Mouse (Mus musculus): ENCODE measurements around the gene Rps19bp1. TPM values are rescaled to one million over a fixed set of nuclear protein-coding genes. Genes with fewer than 3 reads are reported as not detected.

Rps19bp1 gene
- total RNA-seq, 2 experiments from 2014 or later: 19.5 to 65.0 TPM

- no peak for ATAC-seq (replicated peaks; ENCODE audit: poor library complexity)
These were observed 43.1 kb downstream of the Rps19bp1 start for GRCm38 (mm10) chr15:80221031-80221430.

- no peak for ATAC-seq (replicated peaks; ENCODE audit: poor library complexity)
These were observed 44.1 kb downstream of the Rps19bp1 start for GRCm38 (mm10) chr15:80219705-80220657.

GRCm38 (mm10) chr15:80219211-80219610 is 44.9 kb downstream of the Rps19bp1 start:
- ATAC-seq (replicated peaks; ENCODE audit: poor library complexity): peak; percentile 64; the same call in 1 of the 2 replicates

- no peak for ATAC-seq (replicated peaks; ENCODE audit: poor library complexity)
These were observed 46.6 kb downstream of the Rps19bp1 start for GRCm38 (mm10) chr15:80217476-80217875.

GRCm38 (mm10) chr15:80216480-80216820 is 47.7 kb downstream of the Rps19bp1 start:
- no peak for ATAC-seq (replicated peaks; ENCODE audit: poor library complexity)

- ATAC-seq (replicated peaks; ENCODE audit: poor library complexity): no peak
These were observed 48.2 kb downstream of the Rps19bp1 start for GRCm38 (mm10) chr15:80215716-80216479.

GRCm38 (mm10) chr15:80213688-80214087 is 50.4 kb downstream of the Rps19bp1 start:
- ATAC-seq (replicated peaks; ENCODE audit: poor library complexity): no peak

Other genes with a start within 250 kb of the Rps19bp1 start
- not detected in 2 replicates for gene Pdgfb, start 249.3 kb downstream of the Rps19bp1 start, total RNA-seq (2015)
- 0.17 TPM in 1 of 2 replicates, not detected in the other for gene Pdgfb, start 249.3 kb downstream of the Rps19bp1 start, total RNA-seq (2017)
- 2.1 and 3.6 TPM in 2 replicates for gene Syngr1, start 173.0 kb downstream of the Rps19bp1 start, total RNA-seq (2015)
- 1.5 and 1.8 TPM in 2 replicates for gene Syngr1, start 173.0 kb downstream of the Rps19bp1 start, total RNA-seq (2017)
- gene Rpl3, start 172.4 kb downstream of the Rps19bp1 start, total RNA-seq (2015): 2,120 and 2,179 TPM in 2 replicates
- 3,037 and 3,138 TPM in 2 replicates for gene Rpl3, start 172.4 kb downstream of the Rps19bp1 start, total RNA-seq (2017)
- gene Tab1, start 131.2 kb downstream of the Rps19bp1 start, total RNA-seq (2015): 4.0 and 6.0 TPM in 2 replicates
- gene Tab1, start 131.2 kb downstream of the Rps19bp1 start, total RNA-seq (2017): 15.7 and 19.2 TPM in 2 replicates
- gene Mgat3, start 90.6 kb downstream of the Rps19bp1 start, total RNA-seq (2015): not detected in 2 replicates
- not detected in 2 replicates for gene Mgat3, start 90.6 kb downstream of the Rps19bp1 start, total RNA-seq (2017)
- gene Mief1, start 30.3 kb downstream of the Rps19bp1 start, total RNA-seq (2015): 18.0 and 18.2 TPM in 2 replicates
- gene Mief1, start 30.3 kb downstream of the Rps19bp1 start, total RNA-seq (2017): 21.4 and 25.7 TPM in 2 replicates
- 1.6 and 8.0 TPM in 2 replicates for gene AC140267.1, start 28.5 kb downstream of the Rps19bp1 start, total RNA-seq (2015)
- gene AC140267.1, start 28.5 kb downstream of the Rps19bp1 start, total RNA-seq (2017): not detected in 2 replicates
- gene Atf4, start 9.1 kb downstream of the Rps19bp1 start, total RNA-seq (2015): 218 and 306 TPM in 2 replicates
- gene Atf4, start 9.1 kb downstream of the Rps19bp1 start, total RNA-seq (2017): 305 and 370 TPM in 2 replicates
- not detected in 2 replicates for gene Cacna1i, start 22.9 kb upstream of the Rps19bp1 start, total RNA-seq (2015)
- not detected in 2 replicates for gene Cacna1i, start 22.9 kb upstream of the Rps19bp1 start, total RNA-seq (2017)